Mouse (Mus musculus) lung, postnatal 14 days (tissue): ENCODE results near the gene Arhgef3.
A peak's percentile ranks its signal among the peaks of the same experiment; 100 is the strongest.

ENCODE experiments used
- DNase-seq: peaks from one replicate; pipeline ENCODE4 v3.0.0; 2021

The Arhgef3 gene

DNA sequence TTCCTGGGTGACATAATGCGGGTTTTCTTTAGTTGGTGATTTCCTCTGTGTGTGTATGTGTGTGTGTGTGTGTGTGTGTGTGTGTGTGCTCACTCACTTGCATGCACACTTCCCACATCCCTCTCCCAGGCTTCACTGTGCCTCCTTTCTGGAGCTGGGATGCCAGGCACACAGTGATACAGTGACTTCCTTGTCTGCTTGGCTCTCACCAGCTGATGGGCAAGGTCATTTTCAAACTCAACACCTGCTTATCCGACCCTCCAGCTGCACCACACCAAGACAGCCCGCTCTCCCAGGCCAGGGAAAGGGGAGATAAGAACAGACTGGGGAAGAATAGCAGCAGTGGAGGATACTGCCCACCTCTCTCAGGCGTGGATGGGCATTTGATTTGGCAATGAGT, 52.5 kb downstream of the Arhgef3 start:
- DNase-seq: no peak

- DNase-seq: no peak
Measured at GRCm38 (mm10) chr14:27168387-27168786, 53.7 kb downstream of the Arhgef3 start.

DNA sequence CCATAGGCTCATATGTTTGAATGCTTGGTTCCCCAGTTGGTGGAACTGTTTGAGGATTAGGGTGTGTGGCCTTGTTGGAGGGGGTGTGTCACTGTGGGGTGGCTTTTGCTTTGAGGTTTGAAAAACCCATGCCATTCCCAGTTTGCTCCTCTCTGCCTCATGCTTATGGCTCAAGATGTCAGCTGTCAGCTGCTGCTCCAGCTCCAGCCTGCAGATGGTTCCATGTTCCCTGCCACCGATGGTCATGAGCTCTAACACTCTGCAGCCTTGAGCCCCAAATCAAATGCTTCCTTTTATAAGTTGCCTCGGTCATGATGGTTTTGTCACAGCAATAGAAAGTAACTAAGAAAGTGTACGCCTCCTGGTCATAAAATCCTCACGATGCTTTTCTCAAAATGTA, 54.6 kb downstream of the Arhgef3 start:
- no peak for DNase-seq

GRCm38 (mm10) chr14:27170421-27170820, 55.7 kb downstream of the Arhgef3 start:
- DNase-seq: no peak

GRCm38 (mm10) chr14:27171175-27171830, 56.6 kb downstream of the Arhgef3 start:
- DNase-seq: no peak

- peak; percentile 59 for DNase-seq
Measured at GRCm38 (mm10) chr14:27173178-27173803, 58.6 kb downstream of the Arhgef3 start.

DNA sequence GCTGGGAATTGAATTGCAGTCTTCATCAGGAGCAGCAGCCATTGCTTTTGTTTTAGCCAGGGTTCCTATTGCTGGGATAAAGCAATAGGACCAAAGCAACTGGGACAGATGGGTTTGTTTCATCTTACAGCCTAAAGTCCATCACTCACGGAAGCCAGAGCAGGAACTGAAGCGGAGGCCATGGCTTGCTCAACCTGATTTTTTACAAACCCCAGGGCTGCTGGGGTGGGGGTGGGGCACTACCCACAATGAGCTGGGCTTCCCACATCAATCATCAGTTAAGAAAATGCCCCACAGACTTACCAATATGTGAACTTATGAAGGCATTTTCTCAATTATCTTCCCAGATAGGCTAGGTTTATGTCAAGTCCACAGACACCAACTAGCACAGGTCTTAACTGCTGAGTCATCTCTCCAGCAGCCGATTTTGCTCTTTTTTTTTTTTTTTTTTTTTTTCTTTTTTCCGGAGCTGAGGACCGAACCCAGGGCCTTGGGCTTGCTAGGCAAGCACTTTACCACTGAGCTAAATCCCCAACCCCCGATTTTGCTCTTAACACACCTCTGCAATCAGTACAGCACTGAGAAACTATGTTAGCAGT, 59.6 kb downstream of the Arhgef3 start:
- no peak for DNase-seq

GRCm38 (mm10) chr14:27174831-27175301, 60.2 kb downstream of the Arhgef3 start:
- DNase-seq: peak; percentile 44

GRCm38 (mm10) chr14:27175343-27175742, 60.6 kb downstream of the Arhgef3 start:
- no peak for DNase-seq

DNA sequence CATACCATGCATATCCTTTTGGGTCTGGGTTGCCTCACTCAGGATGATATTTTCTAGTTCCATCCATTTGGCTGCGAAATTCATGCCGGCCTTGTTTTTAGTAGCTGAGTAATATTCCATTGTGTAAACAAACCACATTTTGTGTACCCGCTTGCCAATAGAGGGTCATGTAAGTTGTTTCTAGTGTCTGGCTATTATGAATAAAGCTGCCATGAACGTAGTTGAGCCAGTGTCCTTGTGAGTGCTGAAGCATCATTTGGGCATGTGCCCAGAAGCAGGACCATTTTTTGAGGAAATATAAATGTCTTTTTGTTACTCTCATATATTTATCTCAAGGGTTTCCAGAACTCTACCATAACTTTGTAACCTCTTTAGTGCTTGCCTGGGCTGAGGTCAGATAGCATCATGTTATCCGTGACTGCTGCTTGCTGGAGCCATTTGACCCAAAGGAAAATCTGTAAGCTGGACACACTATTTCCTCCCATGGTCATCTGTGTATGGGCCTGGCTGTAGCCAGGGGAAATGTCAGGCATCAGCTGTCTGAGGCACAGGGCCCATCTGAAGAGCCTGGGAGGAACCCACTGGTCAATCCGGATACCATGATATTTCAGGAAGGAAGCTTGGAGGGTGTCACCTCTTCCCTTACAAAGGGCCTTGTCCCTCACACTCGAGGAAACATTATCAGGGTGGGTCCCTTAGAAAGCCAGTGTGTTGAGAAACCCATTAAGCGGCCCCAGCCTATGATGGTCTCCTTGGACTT, 63.3 kb downstream of the Arhgef3 start:
- peak; percentile 41 for DNase-seq

DNA sequence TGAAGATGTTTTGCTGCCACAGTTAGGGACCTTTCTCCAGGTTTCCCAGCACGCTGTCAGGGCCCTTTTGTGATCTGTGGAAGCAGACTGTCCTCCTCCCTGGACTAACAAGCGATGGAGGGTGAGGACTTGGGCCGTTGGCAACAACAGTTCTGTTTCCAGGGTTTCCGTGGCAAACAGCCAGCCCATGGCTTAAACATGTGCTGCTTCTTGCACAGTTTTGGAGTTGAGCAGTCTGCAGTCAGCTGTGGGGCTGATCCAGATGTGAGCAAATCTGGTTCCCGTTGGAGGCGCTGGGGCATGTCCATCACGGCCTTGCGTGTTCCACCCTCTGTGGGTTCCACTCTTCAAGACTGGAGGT, 63.8 kb downstream of the Arhgef3 start:
- DNase-seq: peak; percentile 89

DNA sequence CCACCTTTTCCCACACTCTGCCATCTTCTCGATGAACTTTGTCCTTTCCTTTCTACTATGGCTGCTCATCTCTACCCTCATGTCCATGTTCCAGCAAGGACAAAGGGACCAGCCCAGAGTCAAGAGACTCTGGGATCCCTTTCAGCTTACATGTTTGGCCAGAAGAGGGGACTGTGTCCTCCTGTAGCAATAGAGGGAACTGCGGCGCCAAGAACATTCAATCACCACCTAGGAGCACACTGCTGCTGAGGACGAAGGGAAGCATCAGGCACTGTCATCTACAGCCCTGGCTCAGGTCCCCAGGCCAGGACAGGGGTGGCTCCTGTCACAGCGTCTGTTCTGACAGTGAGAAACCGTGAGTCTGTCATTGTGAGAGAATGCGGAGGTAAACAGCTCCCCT, 65.1 kb downstream of the Arhgef3 start:
- no peak for DNase-seq

DNA sequence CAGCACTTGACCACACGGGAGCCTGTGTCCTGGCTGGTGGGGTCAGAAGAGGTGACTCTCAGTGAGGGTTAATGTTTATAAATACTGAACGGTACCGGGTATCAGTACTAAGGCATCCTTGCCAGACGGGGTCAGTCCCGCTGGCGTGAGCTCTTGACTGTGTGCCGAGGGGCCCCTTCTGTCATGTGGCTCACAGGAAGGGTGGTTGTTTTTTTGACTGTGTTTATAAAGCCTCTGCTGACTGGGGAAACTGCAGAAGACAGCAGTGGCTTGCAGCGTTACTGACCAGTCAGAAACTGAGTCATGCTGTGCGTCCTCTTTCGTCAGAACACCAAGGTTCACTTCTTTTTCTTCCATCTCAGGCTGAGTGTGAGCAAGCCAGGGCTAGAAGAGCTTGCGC, 67.4 kb downstream of the Arhgef3 start:
- DNase-seq: peak; percentile 68

GRCm38 (mm10) chr14:27182646-27183438, 68.1 kb downstream of the Arhgef3 start:
- no peak for DNase-seq

GRCm38 (mm10) chr14:27183501-27184230, 69.0 kb downstream of the Arhgef3 start:
- peak; percentile 86 for DNase-seq

- no peak for DNase-seq
Measured at GRCm38 (mm10) chr14:27185902-27186301, 71.2 kb downstream of the Arhgef3 start.

GRCm38 (mm10) chr14:27186596-27186995, 71.9 kb downstream of the Arhgef3 start:
- DNase-seq: no peak

- DNase-seq: peak; percentile 87
Measured at GRCm38 (mm10) chr14:27187025-27187424, 72.3 kb downstream of the Arhgef3 start.

GRCm38 (mm10) chr14:27187885-27188284, 73.2 kb downstream of the Arhgef3 start:
- DNase-seq: no peak

DNA sequence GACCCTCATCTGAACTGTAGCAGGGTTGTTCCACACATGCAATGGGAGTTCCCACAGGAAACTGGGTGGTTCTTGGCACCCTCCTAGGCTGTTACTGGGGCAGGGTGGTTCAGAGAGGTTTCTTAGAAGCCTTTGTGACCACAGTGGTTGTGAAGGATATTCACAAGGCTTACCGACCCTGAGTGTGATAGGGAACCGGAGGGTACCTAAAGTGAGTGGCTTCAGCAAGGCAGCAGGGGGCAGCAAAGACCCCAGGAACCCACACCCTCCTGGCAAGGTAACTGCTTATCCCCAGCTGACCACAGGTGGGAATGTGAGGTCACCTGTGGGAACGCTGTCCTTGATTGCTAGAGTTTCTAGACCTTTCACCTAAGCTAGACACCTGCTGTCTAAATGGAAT, 77.8 kb downstream of the Arhgef3 start:
- DNase-seq: peak; percentile 58

DNA sequence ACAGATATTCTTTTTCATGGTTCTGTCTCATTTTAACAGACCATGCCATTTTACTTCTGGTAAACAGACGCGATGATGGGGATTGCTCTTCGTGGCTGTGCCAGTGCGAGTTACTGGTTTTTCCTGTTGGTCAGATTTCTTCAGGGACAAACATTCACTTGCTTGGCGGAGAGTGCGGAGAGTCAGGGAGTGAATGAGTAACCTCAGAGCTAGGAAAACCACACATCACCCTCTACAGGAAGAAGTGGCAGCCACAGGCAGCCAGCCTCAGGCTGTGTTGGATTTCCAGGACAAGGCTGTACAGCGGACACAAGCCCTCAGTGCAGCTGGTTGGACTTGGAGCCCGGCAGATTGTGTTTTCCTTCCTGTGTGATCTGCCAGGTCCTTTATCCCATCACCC, 82.3 kb downstream of the Arhgef3 start:
- no peak for DNase-seq

- no peak for DNase-seq
Measured at GRCm38 (mm10) chr14:27198490-27199089, 83.9 kb downstream of the Arhgef3 start.
